Mouse (Mus musculus) frontal cortex, postnatal 14 days (tissue): Measurements from ENCODE around the gene Zzz3.

Experiments used
- DNase-seq, 2 experiments: peaks; one replicate each; pipeline ENCODE4 v3.0.0; 2022; ENCODE audit warnings: low spot score in 2 of 2

The Zzz3 gene

DNA sequence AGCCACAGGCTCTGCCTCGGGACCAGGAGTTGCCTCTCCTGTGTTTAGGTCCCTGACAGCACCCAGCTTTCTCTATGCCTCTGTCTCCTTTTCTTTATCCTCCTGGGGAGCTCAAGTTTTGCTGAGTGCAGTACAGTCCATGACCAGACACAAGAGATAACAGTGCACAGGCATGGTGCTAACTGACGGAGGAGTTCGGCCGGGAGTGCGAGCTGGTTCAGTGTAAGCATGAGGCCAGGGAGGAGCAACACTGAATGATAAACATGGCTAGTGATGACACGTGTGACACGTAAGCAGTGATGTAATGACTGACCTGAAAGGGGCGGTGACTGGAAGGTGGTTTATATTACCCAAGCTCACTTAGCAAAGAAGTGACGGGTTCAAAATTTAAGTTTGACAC is 71.6 kb downstream of the Zzz3 start:
- no peak for DNase-seq

DNA sequence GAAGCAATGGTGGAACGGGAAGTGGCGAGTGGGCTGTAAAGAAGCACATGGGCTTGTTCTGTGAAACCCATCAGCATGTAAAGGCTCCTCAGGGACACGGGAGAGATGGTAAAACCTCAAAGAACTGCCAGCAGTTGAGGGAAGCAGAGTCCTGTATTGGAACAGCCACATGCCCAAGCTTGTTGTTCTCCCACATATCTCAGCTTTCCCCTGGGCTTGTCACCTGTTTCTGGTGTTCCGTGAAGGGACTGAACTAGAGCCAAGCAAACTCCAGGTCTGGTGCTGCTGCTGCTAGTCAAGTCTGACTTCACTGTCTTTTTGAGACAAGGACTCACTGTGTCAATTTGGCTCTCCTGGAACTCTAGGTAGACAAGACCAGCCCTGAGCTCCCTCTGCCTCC is 72.0 kb downstream of the Zzz3 start:
- no peak for DNase-seq

DNA sequence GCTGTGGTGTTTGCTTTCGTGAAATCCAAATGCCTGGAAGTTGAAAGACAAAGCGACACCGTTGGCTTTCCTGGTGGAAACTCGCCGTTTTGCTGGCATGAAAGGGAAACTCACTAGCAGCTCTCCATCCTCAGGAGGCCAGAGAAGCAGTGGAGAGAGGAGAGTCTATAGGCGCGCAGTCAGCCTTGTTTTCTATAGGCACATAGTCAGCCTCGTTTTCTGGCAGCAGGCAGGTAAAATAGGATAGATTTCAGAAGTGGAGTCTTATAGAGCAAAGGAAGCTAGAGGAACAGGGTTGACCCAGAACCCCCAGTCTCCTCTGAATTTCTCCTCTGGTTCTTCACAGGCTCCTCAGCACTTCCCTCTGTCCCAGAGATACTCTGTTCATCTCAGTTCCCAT is 72.8 kb downstream of the Zzz3 start:
- no peak for DNase-seq

DNA sequence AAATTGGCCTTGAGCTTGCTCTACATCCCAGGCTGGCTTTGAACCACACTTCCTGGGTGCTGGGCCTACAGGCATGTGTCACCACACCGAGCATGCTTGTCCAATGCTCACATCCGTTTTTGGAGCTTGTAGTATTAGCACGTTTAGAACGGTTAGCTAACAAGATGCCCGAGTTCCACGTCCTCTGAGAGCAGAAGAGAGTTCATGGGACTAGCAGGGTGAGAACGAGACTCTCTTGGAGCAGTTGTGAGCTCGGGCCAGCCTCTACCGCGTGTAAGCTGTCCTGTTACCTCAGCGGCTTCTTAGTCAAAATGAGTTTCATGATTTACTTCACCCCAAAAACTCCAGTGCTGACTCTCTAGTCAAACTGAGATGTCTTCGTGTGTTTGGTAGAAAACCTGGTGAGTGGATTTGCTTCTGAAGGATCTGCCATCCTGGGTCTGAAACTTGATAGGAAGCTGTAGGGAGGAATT is 73.3 kb downstream of the Zzz3 start:
- no peak for DNase-seq

GRCm38 (mm10) chr3:152469423-152470200 is 74.3 kb downstream of the Zzz3 start:
- no peak for DNase-seq

DNA sequence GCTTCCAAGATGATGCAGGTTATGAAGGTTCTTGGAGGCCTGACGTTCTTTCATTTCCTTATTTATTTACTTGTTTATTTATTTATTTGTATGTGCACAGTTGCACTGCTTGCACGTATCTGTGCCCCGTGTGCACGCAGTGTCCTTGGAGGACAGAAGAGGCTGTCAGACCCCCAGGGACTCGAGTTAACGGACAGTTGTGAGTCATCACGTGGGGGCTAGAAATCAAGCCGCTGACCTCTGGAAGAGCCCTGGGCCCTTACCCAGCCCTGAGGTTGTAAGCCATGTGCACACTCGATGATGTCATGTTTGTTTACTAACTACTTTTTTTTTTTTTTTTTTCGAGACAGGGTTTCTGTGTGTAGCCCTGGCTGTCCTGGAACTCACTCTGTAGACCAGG is 75.1 kb downstream of the Zzz3 start:
- no peak for DNase-seq

- no peak for DNase-seq
These were observed 77.4 kb downstream of the Zzz3 start for GRCm38 (mm10) chr3:152472676-152473075.

- DNase-seq, result no peak
These were observed 79.5 kb downstream of the Zzz3 start for GRCm38 (mm10) chr3:152474582-152475277.

DNA sequence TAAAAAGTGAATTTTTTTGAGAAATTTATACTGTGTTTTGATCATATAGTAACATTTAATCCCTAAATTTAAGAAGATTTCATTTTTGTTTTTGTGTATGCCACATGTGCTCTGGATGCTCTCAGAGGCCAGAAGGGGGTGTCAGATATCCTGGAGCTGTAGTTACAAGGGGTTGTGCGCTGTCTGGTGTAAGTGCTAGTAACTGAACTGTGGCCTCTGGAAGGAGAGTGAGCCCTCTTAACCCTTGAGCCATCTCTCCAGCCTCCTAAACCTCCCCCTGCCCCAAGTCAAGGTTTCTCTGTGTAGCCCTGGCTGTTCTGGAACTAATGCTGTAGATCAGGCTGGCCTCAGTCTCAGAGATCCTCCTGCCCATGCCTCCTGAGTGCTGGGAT is 80.0 kb downstream of the Zzz3 start:
- DNase-seq, result no peak

GRCm38 (mm10) chr3:152475894-152476293 is 80.6 kb downstream of the Zzz3 start:
- DNase-seq, result no peak

DNA sequence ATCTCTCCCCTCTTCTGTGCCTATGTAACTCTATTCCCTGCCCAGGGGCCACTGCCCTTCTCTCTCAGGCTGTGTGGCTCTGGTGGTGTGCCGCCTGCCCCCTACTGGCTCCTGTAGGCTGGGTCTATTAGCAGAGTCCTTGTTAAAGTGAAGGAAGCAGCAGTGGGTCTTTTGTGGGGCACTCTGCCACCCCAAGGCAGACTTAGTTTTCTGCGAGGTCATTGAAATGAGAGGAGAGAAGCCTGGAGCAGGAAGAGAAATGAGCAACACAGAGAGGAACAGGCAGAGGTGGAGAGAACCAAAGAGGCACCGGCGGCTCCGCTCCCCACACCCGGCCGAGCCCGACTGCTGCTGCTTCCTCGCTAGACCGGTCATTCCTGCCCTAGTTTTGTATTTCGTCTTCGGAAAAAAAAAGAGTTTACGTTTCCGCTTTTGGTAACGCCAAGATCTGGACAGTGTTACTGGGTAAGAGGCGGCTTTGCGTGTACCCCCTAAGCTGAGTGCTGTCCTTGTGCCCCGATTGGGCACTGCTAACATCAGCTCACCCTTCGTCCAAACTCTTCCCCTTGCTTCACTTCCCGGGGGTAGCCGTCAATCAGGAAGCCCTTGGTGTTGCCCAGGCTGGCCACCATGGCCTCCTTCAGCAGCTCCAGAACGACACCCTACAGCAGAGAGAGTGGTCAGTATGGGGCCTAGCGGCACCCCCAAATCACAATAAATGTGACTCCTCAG is 82.7 kb downstream of the Zzz3 start:
- DNase-seq, result peak; percentile 38 to 46

DNA sequence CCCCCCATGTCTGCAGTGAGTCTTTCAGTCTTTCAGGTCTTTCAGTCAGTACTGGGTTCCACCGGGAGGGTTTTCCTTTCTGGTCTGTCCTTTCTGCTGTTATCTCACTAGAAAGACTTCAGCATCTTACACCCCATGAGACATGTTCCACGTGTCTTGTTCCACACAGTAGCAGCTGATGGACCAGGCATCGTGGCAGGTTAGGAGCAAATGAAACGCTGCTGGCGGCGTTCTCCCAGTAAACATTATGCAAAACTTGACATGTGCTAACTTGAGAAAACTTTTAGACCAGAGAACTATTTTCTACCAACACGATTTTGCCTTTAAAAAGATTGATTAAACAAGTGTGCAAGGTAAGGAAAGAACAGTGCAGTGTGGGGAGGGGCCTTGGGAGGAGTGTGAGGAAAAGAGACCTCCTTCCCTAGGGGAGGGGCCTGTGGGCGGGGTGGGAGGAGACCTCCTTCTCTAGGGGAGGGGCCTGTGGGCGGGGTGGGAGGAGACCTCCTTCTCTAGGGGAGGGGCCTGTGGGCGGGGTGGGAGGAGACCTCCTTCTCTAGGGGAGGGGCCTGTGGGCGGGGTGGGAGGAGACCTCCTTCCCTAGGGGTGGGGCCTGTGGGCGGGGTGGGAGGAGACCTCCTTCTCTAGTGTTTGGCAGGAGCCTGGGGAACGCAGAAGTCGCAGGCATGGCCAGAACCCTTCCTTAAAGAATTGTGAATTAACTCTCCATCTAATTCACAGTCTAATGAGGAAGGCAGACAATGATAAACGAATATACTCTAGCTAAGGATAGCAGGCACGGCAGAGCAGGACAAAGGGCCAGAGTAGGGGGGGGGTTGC is 83.5 kb downstream of the Zzz3 start:
- no peak for DNase-seq

- DNase-seq, result no peak
These were observed 85.1 kb downstream of the Zzz3 start for GRCm38 (mm10) chr3:152480336-152480735.

DNA sequence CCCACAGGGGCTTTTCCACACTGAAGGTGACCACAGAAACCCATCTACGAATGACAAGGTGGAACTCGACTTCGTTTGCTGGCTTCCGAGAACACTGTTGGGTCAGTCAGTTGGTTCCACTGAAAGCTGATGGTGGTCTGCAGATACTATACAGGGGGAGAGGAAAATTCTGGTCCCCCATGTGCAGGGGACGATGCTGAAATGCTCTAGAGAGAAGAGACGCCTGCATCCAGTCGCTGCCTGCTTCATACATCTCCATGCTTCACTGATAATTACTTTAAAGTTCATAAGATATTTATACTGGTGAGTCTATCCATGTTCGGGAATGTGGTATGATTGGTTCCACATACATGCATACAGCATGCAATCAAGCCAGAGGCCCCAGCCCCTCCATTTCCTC is 86.9 kb downstream of the Zzz3 start:
- DNase-seq, result no peak

DNA sequence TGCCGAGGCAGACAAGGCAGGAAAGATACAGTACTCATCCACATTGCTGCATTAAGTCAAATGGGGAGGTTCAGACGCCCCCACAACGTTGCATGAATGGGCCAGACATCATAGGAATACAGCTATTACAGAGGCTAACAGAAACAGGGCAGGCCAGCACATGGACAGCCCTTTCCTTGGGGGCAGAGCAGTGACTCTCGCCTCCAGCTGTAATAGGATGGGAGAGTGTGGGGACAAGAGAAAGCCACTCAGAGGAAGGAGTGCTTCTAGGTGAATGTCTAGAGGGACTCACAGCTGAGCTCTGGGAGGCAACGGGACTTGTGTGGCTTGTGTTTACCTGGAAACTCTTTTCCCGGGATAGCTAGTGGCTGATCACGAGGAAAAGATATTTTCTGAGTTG is 88.5 kb downstream of the Zzz3 start:
- no peak for DNase-seq

- DNase-seq, result no peak
These were observed 88.9 kb downstream of the Zzz3 start for GRCm38 (mm10) chr3:152484206-152484605.

- no peak for DNase-seq
These were observed 93.7 kb downstream of the Zzz3 start for GRCm38 (mm10) chr3:152488964-152489363.

- no peak for DNase-seq
These were observed 95.2 kb downstream of the Zzz3 start for GRCm38 (mm10) chr3:152490423-152490822.

GRCm38 (mm10) chr3:152492241-152492640 is 97.0 kb downstream of the Zzz3 start:
- DNase-seq, result no peak

DNA sequence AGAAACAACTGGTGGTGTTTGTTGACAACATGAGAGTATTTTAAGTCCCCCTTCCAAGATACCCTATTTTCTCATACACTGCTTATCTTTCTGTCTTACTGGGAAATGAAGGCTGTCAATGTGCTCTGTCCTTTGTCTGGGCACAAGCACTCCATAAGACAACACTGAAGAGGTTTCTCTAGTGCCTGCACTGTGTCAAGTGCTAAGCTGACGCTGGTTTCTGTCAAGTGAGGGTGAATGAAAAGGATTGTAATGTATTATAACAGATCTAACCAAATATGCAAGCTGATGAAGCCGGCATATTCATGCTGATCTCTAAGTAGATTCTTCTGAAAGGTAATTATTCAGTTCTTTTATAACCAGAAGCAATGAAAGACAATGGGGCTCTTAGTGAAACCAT is 98.5 kb downstream of the Zzz3 start:
- DNase-seq, result no peak

DNA sequence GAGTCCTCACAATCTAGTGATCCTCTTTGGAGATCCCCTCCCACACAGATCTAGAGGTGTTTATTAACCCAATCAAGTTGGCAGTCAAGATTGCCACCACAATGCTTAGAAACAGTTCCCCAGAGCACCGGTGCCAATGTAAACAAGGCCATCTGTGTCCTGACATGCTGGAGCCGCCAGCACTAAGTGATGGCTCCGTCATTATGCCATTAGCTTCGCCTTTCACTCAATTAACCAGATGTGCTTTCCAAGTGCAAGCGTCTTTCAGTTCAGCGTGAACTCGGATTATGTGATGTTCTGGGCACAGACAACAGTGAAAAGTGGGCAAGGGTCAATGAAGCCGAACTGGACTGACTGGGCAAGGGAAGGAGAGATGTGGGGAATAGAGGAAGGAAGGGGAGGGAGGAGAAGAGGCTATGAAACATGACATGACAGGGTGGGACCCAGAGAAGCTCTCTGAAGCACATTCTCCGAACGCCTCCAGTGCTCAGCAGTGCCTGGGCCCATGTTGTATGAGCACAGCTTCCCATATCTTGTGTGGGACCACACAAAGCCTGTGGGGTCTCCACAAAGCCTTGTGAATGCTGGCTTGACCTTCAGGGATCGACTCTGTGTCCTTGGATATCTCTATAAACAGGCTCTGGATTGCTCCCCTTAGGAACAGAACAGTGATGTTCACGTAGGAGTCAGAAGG is 99.5 kb downstream of the Zzz3 start:
- DNase-seq, result no peak
